Mouse (Mus musculus) urinary bladder, postnatal 36 days (tissue): Measurements from ENCODE around the gene Gm4924.

Experiments used
- DNase-seq, 2 experiments: peaks; one replicate each; pipeline ENCODE4 v3.0.0; 2022; ENCODE audit warnings: low spot score in 2 of 2, mixed read lengths in 1 of 2

The Gm4924 gene

GRCm38 (mm10) chr10:82354083-82355010 is at the start of gene Gm4924:
Gene Gm4924, plus strand, starts transcription at chr10:82354255.
- peak; percentile 71 to 72 for DNase-seq

- no peak for DNase-seq
These were observed 37.6 kb upstream of the Gm4924 start, which contains the start of gene 4932415D10Rik for GRCm38 (mm10) chr10:82316482-82316881. Gene 4932415D10Rik, minus strand, starts transcription at chr10:82316582.

- DNase-seq = no peak
These were observed 33.9 kb upstream of the Gm4924 start for GRCm38 (mm10) chr10:82320134-82320533.

DNA sequence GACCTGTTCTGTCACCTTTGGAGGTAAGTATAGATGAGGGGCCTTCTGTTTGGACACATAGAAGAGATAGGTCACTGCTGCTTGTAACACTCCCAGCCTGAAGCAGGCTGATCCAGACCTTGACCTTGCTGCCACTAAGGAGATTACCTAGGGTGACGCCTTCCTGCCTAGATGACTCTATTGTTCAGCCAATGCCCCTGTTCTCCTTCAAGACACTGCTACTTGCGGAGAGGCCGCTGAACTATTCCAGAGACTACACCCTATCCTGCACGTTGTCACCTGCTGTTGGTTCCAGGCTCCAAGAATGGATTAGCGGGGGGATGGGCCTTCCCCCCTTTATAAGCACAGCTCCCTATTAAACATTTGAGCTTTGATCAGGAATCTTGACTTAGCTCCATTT is 24.2 kb upstream of the Gm4924 start:
- no peak for DNase-seq

GRCm38 (mm10) chr10:82355401-82355800 is 1.3 kb downstream of the Gm4924 start:
- DNase-seq = no peak

DNA sequence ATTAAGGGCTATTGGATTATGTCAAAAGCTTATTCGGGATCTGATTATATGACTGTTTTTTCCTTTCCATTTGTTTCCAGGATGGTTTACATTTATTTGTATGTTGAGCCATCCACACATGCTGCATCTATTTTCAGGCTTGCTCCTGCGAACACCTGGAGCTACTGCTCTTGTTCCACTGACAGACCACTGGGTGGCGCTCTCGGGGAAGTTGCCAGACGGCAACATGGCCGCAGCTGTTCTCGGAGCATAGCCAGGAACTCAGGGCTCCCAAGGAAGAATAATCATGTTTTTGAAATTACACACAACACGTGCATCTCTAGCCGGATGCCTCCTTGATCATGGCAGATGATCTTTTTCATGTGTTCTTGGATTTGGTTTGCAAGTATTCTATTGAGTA is 7.9 kb downstream of the Gm4924 start:
- DNase-seq = no peak

GRCm38 (mm10) chr10:82382992-82383391 is 28.9 kb downstream of the Gm4924 start:
- no peak for DNase-seq

- DNase-seq = no peak
These were observed 55.5 kb downstream of the Gm4924 start for GRCm38 (mm10) chr10:82409511-82409910.

DNA sequence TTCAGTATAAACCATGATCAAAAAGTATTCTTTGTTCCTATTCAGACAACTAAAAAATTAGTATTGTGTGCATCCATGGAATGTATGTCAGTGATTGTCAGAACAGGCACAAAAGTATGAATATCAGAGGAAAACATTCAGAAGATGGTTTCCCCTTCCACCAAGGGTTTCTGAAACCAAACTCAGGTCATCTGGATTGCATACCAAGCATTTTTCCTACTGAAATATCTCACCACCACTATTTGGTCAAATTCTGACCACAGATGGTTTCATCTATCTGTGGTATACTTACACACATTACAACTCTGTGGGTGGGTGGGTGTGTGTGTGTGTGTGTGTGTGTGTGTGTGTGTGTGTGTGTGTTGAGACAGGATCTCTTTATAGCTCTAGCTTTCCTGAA is 69.6 kb downstream of the Gm4924 start:
- no peak for DNase-seq
